Mouse (Mus musculus): Measurements from ENCODE around the gene Unc119b.
"Not testable (repeated sequence)": the region's sequence is repeated elsewhere in the genome, so short reads cannot be mapped to it uniquely, and the experiment has no call there.

The Unc119b gene

GRCm38 (mm10) chr5:115133358-115134066, 1.3 kb downstream of the Unc119b start:
- DNase-seq (ENCODE audit: low spot score in 2 of 2) = no peak

GRCm38 (mm10) chr5:115132465-115132864, 2.3 kb downstream of the Unc119b start:
- DNase-seq (ENCODE audit: low spot score in 2 of 2) = no peak

- no peak for DNase-seq (ENCODE audit: low spot score in 2 of 2)
These were observed 5.4 kb downstream of the Unc119b start for GRCm38 (mm10) chr5:115129328-115129727.

- DNase-seq (ENCODE audit: low spot score in 2 of 2) = no peak
These were observed 7.2 kb downstream of the Unc119b start for GRCm38 (mm10) chr5:115127421-115128179.

GRCm38 (mm10) chr5:115126578-115127312, 8.0 kb downstream of the Unc119b start:
- DNase-seq (ENCODE audit: low spot score in 2 of 2) = no peak

- peak; percentile 72 to 78 for DNase-seq (ENCODE audit: low spot score in 2 of 2)
These were observed 9.4 kb downstream of the Unc119b start for GRCm38 (mm10) chr5:115125211-115125871.

- DNase-seq (ENCODE audit: low spot score in 2 of 2) = no peak
These were observed 10.1 kb downstream of the Unc119b start for GRCm38 (mm10) chr5:115124690-115125089.

- DNase-seq (ENCODE audit: low spot score in 2 of 2) = no peak
These were observed 13.8 kb downstream of the Unc119b start for GRCm38 (mm10) chr5:115120978-115121377.

GRCm38 (mm10) chr5:115118961-115119570, 15.7 kb downstream of the Unc119b start, which contains the start of gene Acads:
Acads (minus strand) TSS chr5:115119346.
- DNase-seq (ENCODE audit: low spot score in 2 of 2) = peak; percentile 79 to 85

GRCm38 (mm10) chr5:115117467-115117866, 17.3 kb downstream of the Unc119b start:
- DNase-seq (ENCODE audit: low spot score in 2 of 2) = no peak

- DNase-seq (ENCODE audit: low spot score in 2 of 2) = no peak
These were observed 18.3 kb downstream of the Unc119b start for GRCm38 (mm10) chr5:115116426-115116825.

GRCm38 (mm10) chr5:115114501-115114900, 20.3 kb downstream of the Unc119b start:
- no peak for DNase-seq (ENCODE audit: low spot score in 2 of 2)

GRCm38 (mm10) chr5:115113244-115113643, 21.5 kb downstream of the Unc119b start:
- DNase-seq (ENCODE audit: low spot score in 2 of 2) = no peak

- no peak for DNase-seq (ENCODE audit: low spot score in 2 of 2)
These were observed 23.6 kb downstream of the Unc119b start for GRCm38 (mm10) chr5:115111156-115111555.

- DNase-seq (ENCODE audit: low spot score in 2 of 2) = not testable (repeated sequence)
These were observed 31.5 kb downstream of the Unc119b start for GRCm38 (mm10) chr5:115103253-115103652.

GRCm38 (mm10) chr5:115102231-115102630, 32.5 kb downstream of the Unc119b start:
- no peak for DNase-seq (ENCODE audit: low spot score in 2 of 2)

GRCm38 (mm10) chr5:115100473-115100872, 34.3 kb downstream of the Unc119b start:
- DNase-seq (ENCODE audit: low spot score in 2 of 2) = no peak

- DNase-seq (ENCODE audit: low spot score in 2 of 2) = no peak
These were observed 34.8 kb downstream of the Unc119b start for GRCm38 (mm10) chr5:115099991-115100390.

- no peak for DNase-seq (ENCODE audit: low spot score in 2 of 2)
These were observed 35.2 kb downstream of the Unc119b start for GRCm38 (mm10) chr5:115099530-115099929.

- no peak for DNase-seq (ENCODE audit: low spot score in 2 of 2)
These were observed 36.6 kb downstream of the Unc119b start, which contains the start of gene Gm10401 for GRCm38 (mm10) chr5:115098195-115098594. Gm10401 (minus strand) TSS chr5:115098295.

- no peak for DNase-seq (ENCODE audit: low spot score in 2 of 2)
These were observed 43.0 kb downstream of the Unc119b start for GRCm38 (mm10) chr5:115091776-115092175.

Measured in spleen, postnatal 14 days (tissue).